Mouse (Mus musculus) kidney, adult 2 months (tissue): Measurements from ENCODE around the gene Pdzd2.

Experiments
- CTCF ChIP-seq: fragments of 200-500 bp; conservative IDR thresholded peaks from 2 replicates; pipeline ENCODE4 v1.5.1; 2011; ENCODE audit warnings: low read depth, mild to moderate bottlenecking, control low read depth, low read length, moderate library complexity, mixed read lengths; ENCODE audit not compliant: insufficient read depth, insufficient read length
- POLR2A ChIP-seq: fragments of 200-500 bp; IDR thresholded peaks from one replicate; pipeline ENCODE4 v1.6.1; 2011; ENCODE audit warnings: low read depth, low read length, control low read depth

GRCm38 (mm10) chr15:12453343-12453742, 286.4 kb downstream of the Pdzd2 start:
- TF ChIP-seq CTCF: no peak
- no peak for TF ChIP-seq POLR2A
